Mouse (Mus musculus) cerebellum, adult 2 months (tissue): ENCODE results near the gene Gmeb2. TPM values are rescaled to one million over a fixed set of nuclear protein-coding genes. Genes with fewer than 3 reads are reported as not detected.

ENCODE experiments used
- DNase-seq, 2 experiments: peaks; one replicate each; pipeline ENCODE4 v3.0.0; 2021
- H3K27ac ChIP-seq: fragments of 200-500 bp; 2 replicates; pipeline ENCODE4 v1.5.1; 2012; ENCODE audit warnings: low read length, control low read depth, inconsistent platforms; ENCODE audit not compliant: insufficient read depth
- H3K27me3 ChIP-seq: fragments of 200-500 bp; 2 replicates; pipeline ENCODE4 v1.6.1; 2012; ENCODE audit warnings: inconsistent platforms, mild to moderate bottlenecking, low read length, moderate library complexity; ENCODE audit not compliant: control insufficient read depth, insufficient read depth
- H3K4me1 ChIP-seq: fragments of 200-500 bp; 2 replicates; pipeline ENCODE4 v1.6.1; 2011; ENCODE audit warnings: low read length; ENCODE audit not compliant: control insufficient read depth, insufficient read depth
- H3K4me3 ChIP-seq: fragments of 200-500 bp; replicated peaks from 2 replicates; pipeline ENCODE3; 2011; ENCODE audit warnings: mild to moderate bottlenecking, low read depth, low read length, control low read depth; ENCODE audit not compliant: insufficient read depth
- CTCF ChIP-seq: fragments of 200-500 bp; IDR thresholded peaks from 2 replicates; pipeline ENCODE4 v1.5.1; 2011; ENCODE audit warnings: low read depth, mild to moderate bottlenecking, control low read depth, low read length, moderate library complexity, borderline replicate concordance; ENCODE audit not compliant: insufficient read depth
- POLR2A ChIP-seq: fragments of 200-500 bp; IDR thresholded peaks from 2 replicates; pipeline ENCODE4 v1.6.1; 2011; ENCODE audit warnings: low read length, control low read depth, borderline replicate concordance; ENCODE audit not compliant: insufficient read depth
- WGBS: fragments of 180-500 bp; shearing (Covaris S2); methylation state at CpG from one replicate; pipeline ENCODE4 v1.1.7; 2018; 5-methylcytosine and 5-hydroxymethylcytosine counted together
- polyA plus RNA-seq: library from polyadenylated mRNA; depleted of rRNA; stranded (reverse); fragments of >200 nt; gene quantifications from 2 replicates; pipeline ENCODE4 v1.2.3, GENCODE M21; 2012

The Gmeb2 gene
- polyA plus RNA-seq, 1 experiment = 28.7 TPM

- WGBS = over 99% methylated on average over 2 of the region's 2 CpGs
- TF ChIP-seq CTCF = no peak
- TF ChIP-seq POLR2A = no peak
- Histone ChIP-seq H3K27me3 (no peaks in the 10 kb centered on the region; the same call in 1 of the 2 replicates), H3K4me1 (no peaks in the 10 kb centered on the region), H3K27ac (no peak overlapping the region), H3K4me3 (no peak overlapping the region)
- no peak for DNase-seq
Observed at GRCm38 (mm10) chr2:181273829-181274228, 14.0 kb downstream of the Gmeb2 start.

- DNase-seq = no peak
- H3K4me3 ChIP-seq = no peak overlapping the region
- TF ChIP-seq CTCF = no peak
- TF ChIP-seq POLR2A = no peak
- 93% methylated on average over 2 of the region's 2 CpGs for WGBS
- no peaks in the 10 kb centered on the region for H3K4me1 ChIP-seq
- no peaks in the 10 kb centered on the region; the same call in 1 of the 2 replicates for H3K27me3 ChIP-seq
- H3K27ac ChIP-seq = no peak overlapping the region
Observed at GRCm38 (mm10) chr2:181272092-181272491, 15.7 kb downstream of the Gmeb2 start.

- 61% methylated on average over 2 of the region's 2 CpGs for WGBS
- H3K4me1 ChIP-seq = no peaks in the 10 kb centered on the region
Observed at GRCm38 (mm10) chr2:181266839-181267238, 21.0 kb downstream of the Gmeb2 start.

GRCm38 (mm10) chr2:181253248-181253647 is 34.6 kb downstream of the Gmeb2 start:
- H3K4me1 ChIP-seq = no peaks in the 10 kb centered on the region
- WGBS = 80% methylated on average over 1 of the region's 1 CpGs
- no peak overlapping the region for H3K4me3 ChIP-seq
- no peaks in the 10 kb centered on the region for H3K27me3 ChIP-seq
- no peak for DNase-seq
- no peak for TF ChIP-seq CTCF
- no peak for TF ChIP-seq POLR2A
- H3K27ac ChIP-seq = no peak overlapping the region

More at GRCm38 (mm10) chr2:181266839-181267238, 21.0 kb downstream of the Gmeb2 start:
- no peak for TF ChIP-seq CTCF
- TF ChIP-seq POLR2A = no peak
- Histone ChIP-seq H3K4me3 (no peak overlapping the region), H3K27ac (no peak overlapping the region), H3K27me3 (no peaks in the 10 kb centered on the region; the same call in 1 of the 2 replicates)
- DNase-seq = no peak

- Histone ChIP-seq H3K27me3 (no peaks in the 10 kb centered on the region), H3K4me1 (no peaks in the 10 kb centered on the region), H3K27ac (no peak overlapping the region), H3K4me3 (no peak overlapping the region)
- no peak for DNase-seq
- TF ChIP-seq CTCF = no peak
- 83% methylated on average over 1 of the region's 1 CpGs for WGBS
Observed at GRCm38 (mm10) chr2:181251841-181252240, 36.0 kb downstream of the Gmeb2 start.

GRCm38 (mm10) chr2:181249217-181249616 is 38.6 kb downstream of the Gmeb2 start:
- H3K27ac ChIP-seq = no peak overlapping the region
- H3K27me3 ChIP-seq = no peaks in the 10 kb centered on the region
- no peaks in the 10 kb centered on the region for H3K4me1 ChIP-seq
- WGBS = 90% methylated on average over 10 of the region's 10 CpGs
- DNase-seq = no peak
- TF ChIP-seq POLR2A (no peak), CTCF (no peak)
- H3K4me3 ChIP-seq = no peak overlapping the region

- TF ChIP-seq CTCF = no peak
- TF ChIP-seq POLR2A = no peak
- no peak overlapping the region for H3K4me3 ChIP-seq
- H3K27me3 ChIP-seq = no peaks in the 10 kb centered on the region
- no peaks in the 10 kb centered on the region for H3K4me1 ChIP-seq
- H3K27ac ChIP-seq = no peak overlapping the region
- WGBS = 49% methylated on average over 2 of the region's 2 CpGs
- no peak for DNase-seq
Observed at GRCm38 (mm10) chr2:181245031-181245430, 42.8 kb downstream of the Gmeb2 start.

GRCm38 (mm10) chr2:181243706-181244394 is 44.0 kb downstream of the Gmeb2 start:
- Histone ChIP-seq H3K4me1 (no peaks in the 10 kb centered on the region), H3K27me3 (no peaks in the 10 kb centered on the region), H3K4me3 (no peak overlapping the region), H3K27ac (no peak overlapping the region)
- WGBS = 46% methylated on average over 11 of the region's 11 CpGs
- TF ChIP-seq CTCF (no peak), POLR2A (no peak)
- DNase-seq = no peak
